Mouse (Mus musculus) fat pad, adult 2 months (tissue): ENCODE data around the gene Olfr1283.
"Not testable (repeated sequence)": the region's sequence is repeated elsewhere in the genome, so short reads cannot be mapped to it uniquely, and the experiment has no call there.

Experiments used
- DNase-seq: peaks from one replicate; pipeline ENCODE4 v3.0.0-alpha.2; 2011; ENCODE audit warnings: low read depth, low spot score; ENCODE audit errors: extremely low read depth

The Olfr1283 gene

GRCm38 (mm10) chr2:111366490-111366889 is at the start of gene Olfr1283:
Gene Olfr1283 (plus strand): TSS chr2:111366790.
- no peak for DNase-seq

GRCm38 (mm10) chr2:111326220-111326619 is 40.4 kb upstream of the Olfr1283 start, which contains the start of gene Olfr1281:
Gene Olfr1281 (plus strand): TSS chr2:111326520.
- no peak for DNase-seq

- not testable (repeated sequence) for DNase-seq
These were observed 32.9 kb upstream of the Olfr1283 start for GRCm38 (mm10) chr2:111333721-111334120.

GRCm38 (mm10) chr2:111335976-111336375 is 30.6 kb upstream of the Olfr1283 start, which contains the start of gene Olfr1282:
Gene Olfr1282 (minus strand): TSS chr2:111336076.
- DNase-seq, result no peak

- no peak for DNase-seq
These were observed 8.6 kb downstream of the Olfr1283 start, which contains the start of gene Olfr1284 for GRCm38 (mm10) chr2:111375222-111375621. Gene Olfr1284 (plus strand): TSS chr2:111375522.
